ENCODE assay signal across 20 mouse cellular contexts in genomic region chr9:117430670-117431069, GRCm38 (mm10).
DNase-seq lines count a peak whose midpoint lies in the region; ATAC-seq and TF ChIP-seq lines count a peak whose summit lies in the region.
"Had no signal": no experiment of that assay in that cellular context is flagged by ENCODE, and none has a peak within 500 bp of the region (broad histone marks: within the 10 kb centered on the region; RNA-seq: fewer than 3 reads in every experiment).

No protein-coding gene starts in this region.

- no peak overlapping the region for H3K4me2 ChIP-seq in kidney, postnatal 0 days (ENCODE audit: low read length)
- H3K4me2 ChIP-seq in lung, postnatal 0 days (replicated peaks; ENCODE audit: low read depth, low read length) = no peak overlapping the region
- H3K4me2 ChIP-seq: embryonic facial prominence, embryonic 12.5 days; forebrain, embryonic 13.5 days; heart, embryonic 15.5 days; limb, embryonic 13.5 days; neural tube, embryonic 13.5 days had no signal

- no peaks in the 10 kb centered on the region for H3K36me3 ChIP-seq in kidney, postnatal 0 days (ENCODE audit: insufficient read depth, low read length)
- no peaks in the 10 kb centered on the region for H3K36me3 ChIP-seq in lung, postnatal 0 days (ENCODE audit: insufficient read depth, low read length)
- H3K36me3 ChIP-seq: embryonic facial prominence, embryonic 12.5 days; heart, embryonic 15.5 days; hindbrain, embryonic 10.5 days; limb, embryonic 13.5 days; neural tube, embryonic 13.5 days had no signal

- no peak for ATAC-seq in kidney, postnatal 0 days (replicated peaks; ENCODE audit: low FRiP score, low read depth)
- no peak for ATAC-seq in lung, postnatal 0 days
- ATAC-seq: forebrain, embryonic 13.5 days had no signal

- H3K9me3 ChIP-seq in kidney, postnatal 0 days (replicated peaks; ENCODE audit: low read length) = no peaks in the 10 kb centered on the region
- no peaks in the 10 kb centered on the region for H3K9me3 ChIP-seq in lung, postnatal 0 days (ENCODE audit: low read length)
- H3K9me3 ChIP-seq: embryonic facial prominence, embryonic 12.5 days had no signal

- no peaks in the 10 kb centered on the region for H3K27me3 ChIP-seq in kidney, postnatal 0 days (ENCODE audit: insufficient read depth, low read length)
- H3K27me3 ChIP-seq in lung, postnatal 0 days (replicated peaks; ENCODE audit: insufficient read depth, low read length) = no peaks in the 10 kb centered on the region
- H3K27me3 ChIP-seq: embryonic facial prominence, embryonic 12.5 days; forebrain, embryonic 13.5 days; heart, embryonic 15.5 days; limb, embryonic 13.5 days; neural tube, embryonic 13.5 days had no signal

- H3K4me1 ChIP-seq in kidney, postnatal 0 days (replicated peaks; ENCODE audit: insufficient read depth, low read length) = no peaks in the 10 kb centered on the region
- no peaks in the 10 kb centered on the region for H3K4me1 ChIP-seq in lung, postnatal 0 days (ENCODE audit: insufficient read depth, low read depth, low read length)
- no peaks in the 10 kb centered on the region for H3K4me1 ChIP-seq in lung, adult 2 months (ENCODE audit: control insufficient read depth, insufficient read depth, low read length)
- H3K4me1 ChIP-seq: embryonic facial prominence, embryonic 12.5 days; forebrain, embryonic 13.5 days; heart, embryonic 15.5 days; hindbrain, embryonic 10.5 days; limb, embryonic 13.5 days; neural tube, embryonic 13.5 days had no signal

- WGBS in kidney, postnatal 0 days = 98% methylated on average over 2 of the region's 2 CpGs
- 88% methylated on average over 2 of the region's 2 CpGs for WGBS in lung, postnatal 0 days
- WGBS in lung, adult 2 months = 94% methylated on average over 2 of the region's 2 CpGs

- no peak for TF ChIP-seq POLR2A in lung, adult 2 months (IDR thresholded peaks at IDR 0.05; ENCODE audit: borderline replicate concordance, extremely low read depth, low read depth, low read length)
- TF ChIP-seq POLR2A in brain, embryonic 14.5 days (IDR thresholded peaks at IDR 0.05; ENCODE audit: borderline replicate concordance, extremely low read depth, insufficient read depth, insufficient read length, poor library complexity, severe bottlenecking) = no peak

- no peak overlapping the region for H3K4me3 ChIP-seq in kidney, postnatal 0 days (replicated peaks; ENCODE audit: low read depth, low read length)
- H3K4me3 ChIP-seq in lung, postnatal 0 days (ENCODE audit: low read depth, low read length) = no peak overlapping the region
- no peak overlapping the region for H3K4me3 ChIP-seq in lung, adult 2 months (replicated peaks; ENCODE audit: extremely low read depth, low read depth, low read length)
- H3K4me3 ChIP-seq: embryonic facial prominence, embryonic 12.5 days; erythroblast, embryonic 14.5 days; forebrain, embryonic 13.5 days; heart, embryonic 15.5 days; hindbrain, embryonic 10.5 days; limb, embryonic 13.5 days; neural tube, embryonic 13.5 days had no signal

- no peak overlapping the region for H3K27ac ChIP-seq in kidney, postnatal 0 days
- H3K27ac ChIP-seq in lung, postnatal 0 days (ENCODE audit: low read length) = no peak overlapping the region
- H3K27ac ChIP-seq: embryonic facial prominence, embryonic 12.5 days; forebrain, embryonic 13.5 days; heart, embryonic 15.5 days; hindbrain, embryonic 10.5 days; limb, embryonic 13.5 days; liver, embryonic 14.5 days; neural tube, embryonic 13.5 days had no signal

- no peak for TF ChIP-seq EP300 in lung, postnatal 0 days (IDR thresholded peaks at IDR 0.05)

- TF ChIP-seq CTCF in kidney, postnatal 0 days (IDR thresholded peaks at IDR 0.05; ENCODE audit: low read depth) = peak; percentile 50
- peak; percentile 47 for TF ChIP-seq CTCF in lung, postnatal 0 days (IDR thresholded peaks at IDR 0.05)
- no peak for TF ChIP-seq CTCF in lung, adult 2 months (IDR thresholded peaks at IDR 0.05; ENCODE audit: insufficient read depth, low read length)
- peak; percentile 19; the same call in 1 of the 2 replicates for TF ChIP-seq CTCF in brain, embryonic 14.5 days (IDR thresholded peaks at IDR 0.05; ENCODE audit: borderline replicate concordance, extremely low read depth, insufficient read depth, insufficient read length)

- DNase-seq in heart, adult 11 months = peak; percentile 10
- DNase-seq in heart, adult 8-10 months (ENCODE audit: low spot score) = no peak
- DNase-seq in kidney, postnatal 0 days (ENCODE audit: low spot score) = no peak
- DNase-seq in kidney, postnatal 4 days = no peak
- DNase-seq in lung, postnatal 0 days (ENCODE audit: low spot score) = no peak
- no peak for DNase-seq in lung, adult 2 months
- peak; percentile 32 for DNase-seq in brain, embryonic 14.5 days (ENCODE audit: low read depth)
- DNase-seq in thymus, postnatal 14 days = no peak
- DNase-seq: adrenal gland, adult 2 months; cerebellum, adult 8-10 months; right cerebral cortex, adult 18-20 months; thymus, postnatal 25 days had no signal

- H3K9ac ChIP-seq in kidney, postnatal 0 days (ENCODE audit: low read depth, low read length) = no peak overlapping the region
- H3K9ac ChIP-seq in lung, postnatal 0 days (replicated peaks; ENCODE audit: low read depth) = no peak overlapping the region
- H3K9ac ChIP-seq: embryonic facial prominence, embryonic 12.5 days; forebrain, embryonic 13.5 days; heart, embryonic 15.5 days; limb, embryonic 13.5 days; liver, embryonic 14.5 days; neural tube, embryonic 13.5 days had no signal

Comparison
In these comparisons a context has a peak if more than half of its experiments do, and no peak if none do; other contexts are left out.
1. DNase-seq: peak in heart, adult 11 months (single experiment) and brain, embryonic 14.5 days (single experiment); none in heart, adult 8-10 months (single experiment), kidney, postnatal 0 days (single experiment), kidney, postnatal 4 days (0 of 2), lung, postnatal 0 days (single experiment), lung, adult 2 months (single experiment) and thymus, postnatal 14 days (single experiment).